Mouse (Mus musculus) heart, adult 9 months (tissue): ENCODE measurements around the gene Gm11733.
A peak's percentile ranks its signal among the peaks of the same experiment; 100 is the strongest.

Experiments used
- DNase-seq, 2 experiments: peaks; one replicate each; pipeline ENCODE4 v3.0.0; 2022; ENCODE audit warnings: low spot score in 2 of 2

Gene Gm11733

DNA sequence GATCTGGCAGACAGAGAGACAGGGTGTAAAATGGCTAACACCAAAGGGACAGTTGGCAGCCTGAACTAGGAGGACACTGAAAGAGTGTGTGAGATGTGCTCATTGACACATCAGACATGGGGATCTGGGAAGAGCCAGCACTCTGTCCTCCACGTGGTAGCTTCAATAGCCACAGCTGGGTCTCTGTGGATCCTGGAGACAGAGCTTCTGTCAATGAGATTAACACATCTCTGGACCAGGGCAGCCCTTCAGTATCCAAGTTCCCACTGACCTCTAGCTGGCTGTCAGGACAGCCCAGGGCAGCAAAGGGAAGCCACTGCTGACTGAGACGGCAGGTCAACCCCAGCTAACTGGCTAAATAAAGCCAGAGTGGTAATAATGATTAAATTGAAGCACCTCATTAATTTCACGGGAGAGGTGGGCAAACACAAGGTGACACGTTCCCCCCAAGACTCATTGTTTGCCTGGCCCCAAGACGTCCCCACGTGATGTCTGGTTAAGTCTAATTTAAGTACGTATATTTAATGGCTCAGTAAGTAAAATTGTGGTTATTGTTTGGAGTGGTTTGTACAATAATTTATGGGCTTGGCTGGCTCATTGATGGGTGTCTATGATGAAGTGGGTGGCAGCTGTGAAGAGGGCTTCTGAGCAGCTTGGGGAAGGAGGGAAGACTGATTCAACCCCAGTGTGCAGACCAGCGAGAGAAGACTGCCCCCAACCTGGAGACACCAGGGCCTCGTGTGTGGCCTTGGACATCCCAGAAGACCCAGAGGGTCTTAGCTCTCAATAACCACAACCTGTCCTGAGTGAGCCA is 51.5 kb downstream of the Gm11733 start:
- no peak for DNase-seq

DNA sequence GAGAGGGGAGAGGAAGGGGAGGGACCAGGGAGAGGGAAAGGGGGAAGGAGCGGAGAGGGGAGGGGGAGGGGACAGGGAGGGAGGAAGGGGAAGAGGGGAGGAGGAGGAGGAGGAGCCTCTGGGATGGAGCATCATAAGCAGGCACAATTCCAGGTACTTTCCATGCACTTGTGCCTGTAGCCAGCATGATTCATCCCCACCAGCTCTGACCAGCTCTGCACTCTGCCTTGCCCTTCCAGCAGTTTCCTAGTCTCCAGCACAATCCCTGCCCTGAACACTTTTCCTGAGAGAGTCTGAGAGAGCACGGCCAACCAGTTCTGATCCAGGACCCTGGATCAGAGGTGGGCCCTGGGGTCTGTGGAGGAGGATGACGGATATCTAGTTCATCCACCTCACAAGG is 52.4 kb downstream of the Gm11733 start:
- DNase-seq, result peak; percentile 70 to 73
